Mouse (Mus musculus) testis, postnatal 10 days (tissue): Measurements from ENCODE around the gene Ccdc159.

ENCODE experiments used
- DNase-seq: peaks from one replicate; pipeline ENCODE4 v3.0.0; 2021; ENCODE audit warnings: low spot score

Ccdc159 gene

GRCm38 (mm10) chr9:21962010-21962409 is 34.7 kb downstream of the Ccdc159 start:
- no peak for DNase-seq

- peak; percentile 74 for DNase-seq
Measured at GRCm38 (mm10) chr9:21962416-21963059, 35.3 kb downstream of the Ccdc159 start.

- DNase-seq = peak; percentile 66
Measured at GRCm38 (mm10) chr9:21963417-21963816, 36.1 kb downstream of the Ccdc159 start, which contains the start of gene Epor. Gene Epor, minus strand, starts transcription at chr9:21963506.

GRCm38 (mm10) chr9:21968883-21969282 is 41.6 kb downstream of the Ccdc159 start:
- no peak for DNase-seq

- no peak for DNase-seq
Measured at GRCm38 (mm10) chr9:21969304-21969703, 42.0 kb downstream of the Ccdc159 start.

- peak; percentile 53 for DNase-seq
Measured at GRCm38 (mm10) chr9:21976626-21977175, 49.4 kb downstream of the Ccdc159 start.

GRCm38 (mm10) chr9:21977331-21977730 is 50.1 kb downstream of the Ccdc159 start:
- DNase-seq = no peak

- peak; percentile 61 for DNase-seq
Measured at GRCm38 (mm10) chr9:21977972-21978371, 50.7 kb downstream of the Ccdc159 start.

- no peak for DNase-seq
Measured at GRCm38 (mm10) chr9:21978398-21979128, 51.3 kb downstream of the Ccdc159 start.

GRCm38 (mm10) chr9:21983911-21984310 is 56.6 kb downstream of the Ccdc159 start:
- no peak for DNase-seq
